Mouse (Mus musculus): Measurements from ENCODE around the gene A730015C16Rik.

GRCm38 (mm10) chr4:108841920-108842578, 6.4 kb downstream of the A730015C16Rik start:
- TF ChIP-seq EP300 (IDR thresholded peaks at IDR 0.05; ENCODE audit: low read depth) (no peak), CTCF (IDR thresholded peaks at IDR 0.05; ENCODE audit: low read depth) (no peak)
